Mouse (Mus musculus) embryonic facial prominence, embryonic 13.5 days (tissue): ENCODE results near the gene BC005624. TPM values are rescaled to one million over a fixed set of nuclear protein-coding genes. Genes with fewer than 3 reads are reported as not detected.

Source experiments
- ATAC-seq: fragments of 200-750 bp; cut with Nextera tagmentation; 2 replicates; pipeline ENCODE4 v1.8.0; 2017; ENCODE audit warnings: low read depth; ENCODE audit not compliant: insufficient number of reproducible peaks, insufficient read depth, low FRiP score, low TSS enrichment
- H3K27ac ChIP-seq: fragments of 300-500 bp; sonication (generic); 2 replicates; pipeline ENCODE4 v1.5.1; 2015; ENCODE audit warnings: moderate library complexity, mild to moderate bottlenecking, inconsistent platforms
- H3K27me3 ChIP-seq: fragments of 300-500 bp; sonication (generic); 2 replicates; pipeline ENCODE4 v1.6.1; 2015; ENCODE audit warnings: mild to moderate bottlenecking, inconsistent platforms
- H3K36me3 ChIP-seq: fragments of 300-500 bp; sonication (generic); 2 replicates; pipeline ENCODE4 v1.6.1; 2015; ENCODE audit warnings: mild to moderate bottlenecking, inconsistent platforms
- H3K4me1 ChIP-seq: fragments of 300-500 bp; sonication (generic); 2 replicates; pipeline ENCODE4 v1.6.1; 2015; ENCODE audit warnings: inconsistent platforms
- H3K4me2 ChIP-seq: fragments of 300-500 bp; sonication (generic); 2 replicates; pipeline ENCODE4 v1.6.1; 2015; ENCODE audit warnings: moderate library complexity, mild to moderate bottlenecking, inconsistent platforms
- H3K4me3 ChIP-seq: fragments of 300-500 bp; sonication (generic); 2 replicates; pipeline ENCODE4 v1.5.1; 2015; ENCODE audit warnings: mild to moderate bottlenecking, inconsistent platforms
- H3K9ac ChIP-seq: fragments of 300-500 bp; sonication (generic); 2 replicates; pipeline ENCODE4 v1.6.1; 2015; ENCODE audit warnings: mild to moderate bottlenecking, inconsistent platforms
- H3K9me3 ChIP-seq: fragments of 300-500 bp; sonication (generic); 2 replicates; pipeline ENCODE4 v1.6.1; 2016; ENCODE audit warnings: inconsistent platforms
- WGBS: fragments of 180-500 bp; shearing (Covaris S2); methylation state at CpG from one replicate; pipeline ENCODE4 v1.1.7; 2015; ENCODE audit warnings: mixed read lengths; 5-methylcytosine and 5-hydroxymethylcytosine counted together
- polyA plus RNA-seq: library from polyadenylated mRNA; unstranded; fragments of >200 nt; fragmentation: Nextera tagmentation; extraction: Ambion mirVana; gene quantifications from 2 replicates; pipeline ENCODE4 v1.2.1, GENCODE M21; 2015

BC005624 gene
- polyA plus RNA-seq, 1 experiment from 2014 or later = 64.2 TPM

- WGBS = 83% methylated on average over 4 of the region's 4 CpGs
- H3K9me3 ChIP-seq = no peaks in the 10 kb centered on the region
- no peak for ATAC-seq
- no peaks in the 10 kb centered on the region for H3K27me3 ChIP-seq
- H3K4me1 ChIP-seq = peaks cover 31% of the 10 kb centered on the region
- no peaks in the 10 kb centered on the region for H3K36me3 ChIP-seq
- H3K9ac ChIP-seq = no peak overlapping the region
- H3K4me3 ChIP-seq = no peak overlapping the region
- H3K27ac ChIP-seq = no peak overlapping the region
- H3K4me2 ChIP-seq = no peak overlapping the region
Measured at GRCm38 (mm10) chr2:30926381-30926780, 55.6 kb downstream of the BC005624 start.

- Histone ChIP-seq H3K9me3 (no peaks in the 10 kb centered on the region), H3K4me1 (peaks cover 31% of the 10 kb centered on the region), H3K36me3 (no peaks in the 10 kb centered on the region), H3K27me3 (no peaks in the 10 kb centered on the region), H3K27ac (no peak overlapping the region), H3K4me2 (no peak overlapping the region), H3K9ac (no peak overlapping the region), H3K4me3 (no peak overlapping the region)
- WGBS = 78% methylated on average over 4 of the region's 4 CpGs
- ATAC-seq = no peak
Measured at GRCm38 (mm10) chr2:30925181-30925580, 56.8 kb downstream of the BC005624 start.

GRCm38 (mm10) chr2:30923099-30923498 lies 58.9 kb downstream of the BC005624 start:
- no peak overlapping the region for H3K4me3 ChIP-seq
- H3K27ac ChIP-seq = no peak overlapping the region
- ATAC-seq = no peak
- H3K9ac ChIP-seq = no peak overlapping the region
- 63% methylated on average over 3 of the region's 3 CpGs for WGBS
- H3K4me1 ChIP-seq = peaks cover 30% of the 10 kb centered on the region
- no peaks in the 10 kb centered on the region for H3K9me3 ChIP-seq
- no peaks in the 10 kb centered on the region for H3K27me3 ChIP-seq
- no peaks in the 10 kb centered on the region for H3K36me3 ChIP-seq
- H3K4me2 ChIP-seq = no peak overlapping the region

Other genes starting within 250 kb of the BC005624 start
- 2.8 and 2.9 TPM in 2 replicates for gene 1700001O22Rik, start 178.5 kb downstream of the BC005624 start, polyA plus RNA-seq
- gene Ntmt1, start 174.4 kb downstream of the BC005624 start, polyA plus RNA-seq = 94.9 and 105 TPM in 2 replicates
- 39.5 and 47.3 TPM in 2 replicates for gene Asb6, start 151.9 kb downstream of the BC005624 start, polyA plus RNA-seq
- gene Prrx2, start 147.2 kb downstream of the BC005624 start, polyA plus RNA-seq = 103 and 107 TPM in 2 replicates
- gene Ptges, start 52.3 kb downstream of the BC005624 start, polyA plus RNA-seq = 15.8 and 19.8 TPM in 2 replicates
- 37.2 and 37.6 TPM in 2 replicates for gene Tor1b, start 29.2 kb downstream of the BC005624 start, polyA plus RNA-seq
- 80.0 and 85.2 TPM in 2 replicates for gene Tor1a, start 14.3 kb downstream of the BC005624 start, polyA plus RNA-seq
- gene Usp20, start 78 bp upstream of the BC005624 start, polyA plus RNA-seq = 23.5 and 25.6 TPM in 2 replicates
- gene Fnbp1, start 159.8 kb upstream of the BC005624 start, polyA plus RNA-seq = 29.4 and 33.0 TPM in 2 replicates
- 39.8 and 42.8 TPM in 2 replicates for gene Gpr107, start 170.1 kb upstream of the BC005624 start, polyA plus RNA-seq